Mouse (Mus musculus): ENCODE data around the gene Fcgr4. TPM values are rescaled to one million over a fixed set of nuclear protein-coding genes. Genes with fewer than 3 reads are reported as not detected.
A peak's percentile ranks its signal among the peaks of the same experiment; 100 is the strongest.

Gene Fcgr4
- total RNA-seq, 2 experiments from 2014 or later, result not detected

GRCm38 (mm10) chr1:171006905-171007304 lies 11.8 kb upstream of the Fcgr4 start:
- no peak for DNase-seq (ENCODE audit: low spot score in 2 of 2)

- DNase-seq (ENCODE audit: low spot score in 2 of 2), result no peak
These were observed 7.0 kb upstream of the Fcgr4 start for GRCm38 (mm10) chr1:171011733-171012132.

DNA sequence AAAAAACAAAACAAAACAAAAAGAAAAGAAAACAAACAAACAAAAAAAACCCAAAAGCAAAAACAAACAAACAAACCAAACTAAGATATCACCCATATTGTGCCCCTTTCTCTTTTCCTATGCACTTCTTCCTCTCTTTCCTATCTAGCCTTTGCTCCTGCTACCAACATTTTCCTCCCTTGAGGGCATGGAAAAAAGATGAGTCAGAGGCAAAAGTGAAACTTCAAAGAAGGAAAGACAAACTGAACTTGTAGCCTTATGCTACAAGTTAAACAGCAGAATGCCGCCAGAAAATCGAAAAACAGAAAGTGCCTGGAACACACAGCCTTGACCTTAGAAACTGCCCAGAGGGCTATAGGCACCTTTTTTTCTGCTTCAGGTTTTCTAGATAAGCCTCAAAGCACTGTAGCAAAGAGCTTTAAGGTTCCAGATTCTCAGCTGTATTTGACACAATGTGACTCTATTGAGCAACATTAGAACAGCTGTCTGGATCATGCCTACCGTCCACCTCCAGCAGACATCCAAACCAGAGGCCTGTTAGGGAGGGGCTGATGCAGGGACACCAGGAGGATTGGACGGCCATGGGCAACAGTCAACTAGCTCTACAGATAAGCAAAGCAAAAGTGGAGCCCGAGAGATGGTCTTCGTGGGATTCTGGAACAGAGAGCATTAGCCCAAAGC lies 1.9 kb upstream of the Fcgr4 start:
- no peak for DNase-seq (ENCODE audit: low spot score in 2 of 2)

DNA sequence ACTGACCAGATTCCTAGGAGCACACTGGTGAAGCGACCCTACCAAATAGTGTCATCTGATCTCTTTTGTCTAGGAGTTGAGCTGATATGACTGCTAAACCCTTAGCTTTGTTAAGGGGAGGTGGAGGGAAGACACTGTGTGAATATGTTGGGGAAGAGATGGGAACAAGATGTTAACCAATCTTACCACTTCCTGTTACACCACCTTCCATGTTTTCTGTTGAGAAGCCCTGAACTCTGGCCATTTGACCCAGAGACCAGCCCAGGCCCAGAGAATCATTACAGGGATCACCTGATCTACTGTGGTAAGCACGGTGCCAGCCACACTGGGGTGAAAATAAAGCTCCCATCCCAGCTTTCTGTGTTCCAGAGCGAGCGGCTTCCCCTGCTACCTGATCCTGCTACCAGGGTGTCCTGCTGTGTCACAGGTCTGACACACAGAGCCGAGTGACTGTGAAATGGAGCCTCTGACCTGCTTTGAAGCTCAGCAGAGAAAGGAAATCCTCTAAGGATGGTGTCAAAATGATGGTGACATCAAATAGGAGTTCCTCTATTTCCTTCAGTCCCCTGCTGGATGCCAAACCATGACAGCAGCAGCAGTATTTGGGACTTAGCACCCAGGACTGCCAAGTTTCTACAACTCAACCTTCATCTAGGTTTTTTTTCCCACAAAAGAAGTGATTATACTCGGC lies 1.1 kb upstream of the Fcgr4 start:
- no peak for DNase-seq (ENCODE audit: low spot score in 2 of 2)

- DNase-seq (ENCODE audit: low spot score in 2 of 2), result no peak
These were observed 711 bp downstream of the Fcgr4 start for GRCm38 (mm10) chr1:171019311-171019950.

DNA sequence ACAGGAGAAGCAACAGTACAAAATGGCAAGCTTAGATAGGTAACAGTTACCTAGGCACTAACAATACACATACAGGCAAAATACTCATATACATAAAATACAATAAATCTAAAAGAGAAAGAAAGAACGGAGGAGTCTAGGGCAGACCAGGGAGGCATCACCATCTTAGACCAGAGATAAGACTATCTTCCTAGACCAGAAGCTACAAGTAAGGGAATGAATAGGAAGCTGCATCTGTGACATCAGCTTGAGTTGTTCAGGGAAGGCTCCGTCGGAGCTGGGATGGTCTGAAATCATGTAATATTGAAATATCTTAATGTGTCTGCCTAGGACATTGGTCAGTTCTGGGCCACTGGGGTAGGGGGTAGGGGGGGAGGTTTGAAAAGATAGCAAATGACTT lies 13.0 kb downstream of the Fcgr4 start:
- DNase-seq (ENCODE audit: low spot score in 2 of 2), result no peak

DNA sequence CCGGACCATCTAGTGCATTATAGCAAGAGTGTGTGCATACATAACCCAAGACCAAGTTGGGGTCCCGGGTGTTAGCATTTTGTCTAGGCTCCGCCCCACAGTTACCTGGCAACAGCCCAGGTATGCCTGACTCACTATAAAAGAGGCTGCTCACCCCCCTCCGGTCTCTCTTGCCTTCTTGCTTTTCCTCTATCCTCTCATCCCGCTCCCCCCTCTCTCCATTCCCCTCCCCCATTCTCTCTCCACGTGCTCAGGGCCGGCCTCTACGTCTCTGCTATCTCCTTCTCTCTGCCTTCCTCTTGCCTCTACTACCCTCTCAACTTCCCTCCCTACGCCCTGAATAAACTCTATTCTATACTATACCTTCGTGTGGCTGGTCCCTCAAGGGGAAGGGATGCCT lies 14.0 kb downstream of the Fcgr4 start:
- peak in 1 of 2 experiments; percentile 23 for DNase-seq (ENCODE audit: low spot score in 2 of 2)

GRCm38 (mm10) chr1:171033196-171033595 lies 14.5 kb downstream of the Fcgr4 start:
- peak in 1 of 2 experiments; percentile 39 for DNase-seq (ENCODE audit: low spot score in 2 of 2)

DNA sequence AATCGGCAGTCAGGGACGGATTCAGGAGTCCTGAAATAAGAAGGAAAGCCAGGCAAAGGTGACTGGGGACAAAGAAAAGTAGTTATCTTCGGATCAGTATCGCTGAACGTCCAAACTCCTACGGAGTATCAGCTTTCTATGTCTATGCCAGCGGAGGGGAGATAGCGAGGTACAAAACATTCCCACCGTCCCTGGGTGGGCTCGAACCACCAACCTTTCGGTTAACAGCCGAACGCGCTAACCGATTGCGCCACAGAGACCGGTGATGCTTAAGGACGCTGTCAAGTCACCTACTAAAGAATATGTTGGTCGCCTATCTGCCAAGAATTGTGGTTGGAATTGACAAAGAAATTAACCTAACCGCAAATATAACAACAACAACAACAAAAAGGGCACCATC lies 15.0 kb downstream of the Fcgr4 start:
- DNase-seq (ENCODE audit: low spot score in 2 of 2), result peak; percentile 88 to 94

GRCm38 (mm10) chr1:171034201-171034600 lies 15.5 kb downstream of the Fcgr4 start:
- peak in 1 of 2 experiments; percentile 19 for DNase-seq (ENCODE audit: low spot score in 2 of 2)

DNA sequence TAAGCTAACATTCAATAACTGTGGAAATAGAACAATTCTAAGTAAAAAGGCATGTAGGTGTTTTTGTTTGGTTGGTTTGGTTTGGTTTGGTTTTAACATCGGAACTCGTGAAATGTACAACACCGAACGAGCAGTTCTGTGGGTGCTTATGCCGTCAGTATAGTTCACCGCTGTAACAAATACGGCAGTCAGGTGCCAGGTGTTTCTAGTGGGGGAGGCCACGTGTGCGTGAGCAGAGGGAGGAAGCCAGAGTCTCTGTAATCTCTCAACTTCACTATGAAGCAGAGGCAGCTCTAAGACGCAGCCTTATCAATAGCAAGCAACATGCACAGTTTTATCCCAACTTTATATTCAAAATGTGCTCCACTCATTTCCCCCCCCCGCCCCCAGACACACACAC lies 16.9 kb downstream of the Fcgr4 start:
- DNase-seq (ENCODE audit: low spot score in 2 of 2), result no peak

DNA sequence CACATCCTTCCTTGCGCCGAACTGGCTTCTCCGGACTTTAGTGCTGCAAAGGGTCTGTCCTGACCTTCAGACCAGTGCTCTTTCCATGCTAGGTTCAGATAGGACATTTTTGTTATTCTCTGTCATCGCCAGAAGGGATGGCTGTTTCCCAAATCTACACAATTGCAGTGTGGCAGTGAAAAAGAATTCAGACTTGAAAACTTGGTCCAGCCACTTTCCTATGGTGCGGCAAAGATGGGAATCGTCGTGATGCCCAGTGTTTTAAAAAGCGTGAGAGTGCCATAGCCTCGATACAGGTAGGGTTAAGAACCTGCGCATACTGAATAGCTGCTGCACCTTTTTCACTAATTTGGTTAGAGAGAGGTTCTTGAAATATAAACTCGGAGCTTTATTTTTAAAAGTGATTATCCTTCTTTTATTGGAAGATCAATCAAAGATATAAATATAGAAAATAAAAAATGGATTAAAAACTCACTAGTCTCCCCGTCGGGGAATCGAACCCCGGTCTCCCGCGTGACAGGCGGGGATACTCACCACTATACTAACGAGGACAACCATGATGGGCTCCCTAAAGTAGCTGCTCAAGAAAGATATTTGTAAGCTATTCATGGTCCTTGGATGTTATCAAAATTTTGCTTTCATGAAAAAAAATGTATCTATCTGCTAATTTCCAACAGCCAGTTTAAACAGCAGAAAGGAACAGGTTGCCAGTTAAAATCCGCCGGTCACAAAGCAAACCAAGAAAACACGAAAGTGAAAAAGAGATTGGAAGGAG lies 18.0 kb downstream of the Fcgr4 start:
- peak; percentile 63 to 82 for DNase-seq (ENCODE audit: low spot score in 2 of 2)

DNA sequence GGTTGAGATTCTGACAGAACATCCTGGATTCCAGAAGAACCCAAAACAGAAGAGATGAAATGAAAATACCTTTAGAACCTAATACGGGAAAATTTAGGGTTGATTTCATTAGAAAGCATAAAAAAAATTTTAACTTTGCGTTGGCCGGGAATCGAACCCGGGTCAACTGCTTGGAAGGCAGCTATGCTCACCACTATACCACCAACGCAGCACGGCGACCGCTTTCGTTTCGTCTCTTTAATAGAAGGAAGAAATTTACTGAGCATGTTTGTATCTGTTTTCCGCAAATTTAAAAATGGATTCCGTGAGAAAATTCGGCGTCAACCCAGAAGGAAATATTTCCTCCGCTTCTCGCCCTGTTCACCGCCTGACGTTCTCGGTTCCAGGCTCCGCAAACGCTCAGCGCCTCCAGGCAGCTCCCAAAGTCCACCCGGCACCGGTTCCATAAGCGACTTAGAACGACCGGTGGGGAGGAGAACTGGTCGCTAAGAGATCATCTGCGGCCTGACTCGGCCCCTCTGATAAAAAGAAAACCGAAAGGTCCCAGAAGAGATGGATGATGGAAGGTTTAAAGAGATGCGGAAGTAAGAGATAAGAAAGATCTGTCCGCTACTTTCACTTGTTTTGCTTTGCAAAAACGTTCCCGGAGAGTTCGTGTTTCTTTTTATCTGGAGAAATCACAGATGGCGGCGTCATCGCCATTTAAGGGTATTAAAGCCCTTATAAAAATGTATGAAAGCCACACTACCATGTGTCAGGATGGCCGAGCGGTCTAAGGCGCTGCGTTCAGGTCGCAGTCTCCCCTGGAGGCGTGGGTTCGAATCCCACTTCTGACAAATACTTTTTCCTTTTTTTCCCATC lies 19.4 kb downstream of the Fcgr4 start:
- peak; percentile 85 to 88 for DNase-seq (ENCODE audit: low spot score in 2 of 2)

DNA sequence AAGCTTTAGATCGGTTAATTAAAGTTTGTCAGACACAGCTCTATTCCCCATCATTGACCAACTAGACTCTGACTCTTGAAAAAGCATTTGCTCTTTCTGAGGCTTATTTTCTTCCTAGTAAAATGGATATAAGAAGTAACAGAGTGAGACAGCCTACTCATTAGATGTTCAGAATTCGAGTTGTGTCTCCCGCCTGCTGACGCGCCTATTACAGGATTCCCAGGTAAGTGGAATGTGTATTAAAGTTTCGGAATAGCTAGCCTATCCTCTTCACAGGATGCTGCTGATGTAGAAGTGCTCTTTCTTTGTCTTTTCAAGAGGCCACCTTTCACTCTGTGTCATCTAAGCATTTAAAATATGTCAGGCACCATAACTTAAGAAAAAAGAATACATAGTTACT lies 20.4 kb downstream of the Fcgr4 start:
- no peak for DNase-seq (ENCODE audit: low spot score in 2 of 2)

DNA sequence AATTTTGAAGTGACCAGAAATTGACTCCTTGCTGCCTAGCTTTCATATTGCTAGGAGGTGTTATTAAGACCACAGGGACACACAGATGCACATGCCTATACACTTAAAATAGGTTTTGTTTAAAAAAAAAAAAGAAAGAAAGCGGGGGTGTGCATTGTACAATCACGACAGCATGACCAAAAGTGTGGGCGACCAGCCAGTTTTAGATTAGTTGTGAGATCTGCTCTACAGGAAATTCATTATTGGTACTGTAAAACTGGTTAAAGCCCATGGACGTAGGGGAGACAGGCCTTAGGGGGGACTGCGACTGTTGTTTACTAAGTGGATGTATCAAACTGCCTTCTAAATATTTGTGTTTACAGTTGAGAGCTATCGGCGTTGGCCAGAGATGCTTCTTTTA lies 21.2 kb downstream of the Fcgr4 start:
- DNase-seq (ENCODE audit: low spot score in 2 of 2), result no peak

DNA sequence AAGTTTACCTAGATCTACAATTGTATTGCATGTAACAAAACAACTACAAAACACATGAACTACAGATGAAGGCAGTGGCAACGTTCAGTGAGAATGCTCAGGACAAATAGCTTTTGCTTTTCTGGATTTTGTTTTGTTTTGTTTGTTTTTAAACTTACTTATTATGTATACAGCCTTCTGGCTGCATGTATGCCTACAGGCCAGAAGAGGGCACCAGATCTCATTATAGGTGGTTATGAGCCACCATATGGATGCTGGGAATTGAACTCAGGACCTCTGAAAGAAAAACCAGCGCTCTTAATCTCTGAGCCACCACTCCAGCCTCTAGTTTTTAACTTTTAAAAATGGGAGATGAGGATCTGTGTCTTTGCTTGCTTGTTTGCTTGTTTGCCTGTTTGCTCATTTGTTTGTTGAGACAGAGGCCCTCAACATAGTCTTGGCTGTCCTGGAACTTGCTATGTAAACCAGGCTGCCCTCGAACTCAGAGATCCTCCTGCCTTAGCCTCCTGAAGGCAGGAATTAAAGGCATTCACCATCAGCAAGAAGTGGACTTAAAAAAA lies 25.0 kb downstream of the Fcgr4 start:
- DNase-seq (ENCODE audit: low spot score in 2 of 2), result no peak

DNA sequence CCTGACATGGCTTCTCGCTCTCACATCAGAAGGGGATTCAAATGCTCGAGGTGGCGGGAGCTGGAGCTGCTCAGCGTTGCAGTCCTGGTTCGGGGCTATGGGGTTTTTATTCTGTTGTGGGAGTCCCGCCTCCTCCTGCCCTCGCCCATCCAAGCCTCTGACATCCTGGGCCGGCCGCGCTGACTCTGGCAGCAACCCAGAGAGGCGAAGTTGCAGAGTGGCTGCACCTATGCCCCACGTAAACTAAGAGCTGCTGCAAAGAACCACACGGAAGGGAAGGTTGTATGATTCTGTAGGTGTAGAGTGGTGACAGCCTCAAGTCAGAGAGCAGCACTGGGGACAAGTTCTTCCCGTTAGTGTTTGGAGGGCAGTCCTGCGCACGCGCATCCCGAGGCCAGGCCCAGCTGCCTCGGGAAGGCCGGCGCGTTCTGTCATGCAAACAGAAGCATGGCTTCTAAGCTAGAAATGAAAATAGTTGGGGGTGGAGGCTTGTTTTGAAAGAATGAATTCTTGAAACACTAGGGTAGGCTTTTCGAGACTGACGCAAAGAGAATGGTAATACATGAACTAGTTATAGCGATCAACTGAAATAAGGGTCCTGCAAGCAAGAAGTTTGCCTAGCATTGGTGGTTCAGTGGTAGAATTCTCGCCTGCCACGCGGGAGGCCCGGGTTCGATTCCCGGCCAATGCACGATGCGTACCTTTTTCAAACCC lies 25.8 kb downstream of the Fcgr4 start:
- peak; percentile 82 to 89 for DNase-seq (ENCODE audit: low spot score in 2 of 2)

- DNase-seq (ENCODE audit: low spot score in 2 of 2), result no peak
These were observed 26.4 kb downstream of the Fcgr4 start for GRCm38 (mm10) chr1:171045079-171045465.

GRCm38 (mm10) chr1:171046501-171046900 lies 27.8 kb downstream of the Fcgr4 start:
- no peak for DNase-seq (ENCODE audit: low spot score in 2 of 2)

GRCm38 (mm10) chr1:171049263-171049662 lies 30.5 kb downstream of the Fcgr4 start:
- no peak for DNase-seq (ENCODE audit: low spot score in 2 of 2)
